Mouse (Mus musculus) ES-Bruce4 (cell line): ENCODE measurements at regions not wholly inside any gene's neighbourhood (a gene's known extent, or its start where the extent isn't known, plus 50 kb on each side); places are given as distances from the start of the nearest gene placed in this dataset.

Source experiments
- CTCF ChIP-seq: IDR thresholded peaks from one replicate; pipeline ENCODE4 v1.8.1; 2011; ENCODE audit warnings: low read depth, low read length
- POLR2A ChIP-seq: IDR thresholded peaks from one replicate; pipeline ENCODE4 v1.8.1; 2011; ENCODE audit warnings: low read length; ENCODE audit not compliant: insufficient read depth

DNA sequence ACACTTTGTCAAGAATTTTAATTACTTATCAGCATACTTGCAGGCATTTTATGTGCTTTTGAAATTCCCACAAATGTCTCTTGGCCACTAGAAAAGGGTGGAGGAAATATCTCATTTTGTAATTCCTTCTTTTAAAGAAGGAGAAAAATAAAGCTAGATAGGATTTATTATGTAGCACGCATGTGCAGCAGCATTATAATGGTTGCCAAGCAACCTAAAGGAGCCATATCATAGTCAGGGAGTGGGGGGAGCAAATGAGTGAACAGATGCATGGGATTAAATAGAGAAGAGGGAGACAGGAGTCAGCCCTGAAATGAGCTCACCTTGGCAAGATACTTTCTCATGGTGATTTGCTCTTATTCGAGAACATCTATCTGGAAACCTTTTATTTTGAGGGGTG lies 483.0 kb upstream of the Pou3f2 start:
- TF ChIP-seq POLR2A (no peak), CTCF (no peak)
